Mouse (Mus musculus) fibroblast of lung, adult 2 months (primary cell): ENCODE data around the gene Akr7a5.

Experiments
- DNase-seq: peaks from one replicate; pipeline ENCODE4 v3.0.0-alpha.2; 2011; ENCODE audit warnings: low read depth

The Akr7a5 gene

GRCm38 (mm10) chr4:139352832-139353231, 42.3 kb downstream of the Akr7a5 start:
- DNase-seq, result no peak

- no peak for DNase-seq
Measured at GRCm38 (mm10) chr4:139357211-139357610, 46.7 kb downstream of the Akr7a5 start.

- DNase-seq, result no peak
Measured at GRCm38 (mm10) chr4:139360761-139361548, 50.4 kb downstream of the Akr7a5 start.

- DNase-seq, result no peak
Measured at GRCm38 (mm10) chr4:139367336-139367735, 56.8 kb downstream of the Akr7a5 start.
